Mouse (Mus musculus) thymus, postnatal 4 days (tissue): Measurements from ENCODE around the gene Hmcn1.
A peak's percentile ranks its signal among the peaks of the same experiment; 100 is the strongest.

Experiments used
- DNase-seq: peaks from one replicate; pipeline ENCODE4 v3.0.0; 2021

Hmcn1 gene

DNA sequence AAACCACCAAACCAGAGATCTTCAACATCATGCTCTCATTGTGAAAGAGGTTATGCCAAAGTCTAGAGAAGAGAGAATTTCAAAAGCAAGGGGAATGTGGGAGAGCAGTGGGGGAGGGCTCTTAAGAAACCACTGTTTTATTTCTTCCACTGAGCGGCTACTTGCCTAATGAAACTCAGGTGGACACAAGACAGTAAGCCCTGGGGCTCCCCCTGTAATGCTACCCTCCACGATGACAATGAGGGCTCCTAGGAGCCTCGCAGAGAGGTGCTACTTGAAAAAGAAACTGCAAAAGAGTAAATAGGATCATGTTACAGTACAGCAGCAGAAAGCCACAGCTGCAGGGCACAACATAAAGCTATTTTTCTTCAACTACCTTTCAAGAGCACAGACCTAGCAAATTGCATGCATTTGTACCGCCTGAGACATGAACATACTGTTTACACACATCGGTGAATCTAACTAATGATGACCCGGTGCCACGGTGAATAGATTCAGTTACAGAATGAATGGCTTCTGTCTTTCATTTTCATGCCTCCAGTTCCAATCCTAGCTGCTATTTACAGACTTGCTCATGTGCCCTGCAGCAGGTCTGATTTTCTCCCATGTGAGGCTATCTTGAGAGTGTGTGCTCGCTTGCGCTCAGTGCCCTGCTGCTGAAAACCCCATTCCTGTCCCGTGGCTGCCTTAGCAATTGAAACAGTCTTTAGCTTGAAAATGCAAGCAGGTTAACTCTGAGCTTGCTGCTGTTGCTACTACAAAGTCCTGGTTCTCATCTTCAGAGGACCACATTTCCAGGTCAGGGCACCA lies 1.3 kb downstream of the Hmcn1 start:
- DNase-seq: no peak

DNA sequence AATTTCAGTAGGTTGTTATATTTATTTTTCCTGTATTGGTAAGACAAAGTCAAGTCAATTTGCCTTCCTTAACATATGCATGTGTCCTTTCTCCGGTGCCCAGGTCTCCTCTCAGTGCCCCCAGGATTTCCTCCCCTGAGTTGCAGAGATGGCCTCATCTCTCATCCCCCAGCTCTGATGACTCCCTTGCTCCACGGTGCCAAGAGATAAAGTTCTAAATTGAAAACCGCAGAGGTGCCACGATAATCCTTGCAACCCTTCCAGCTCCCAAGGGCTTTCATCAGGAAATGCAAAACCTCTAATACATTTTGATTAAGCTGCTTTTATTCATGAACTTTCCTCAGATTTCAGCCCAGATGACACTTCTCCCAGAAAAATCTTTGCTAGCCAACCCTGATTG lies 8.3 kb downstream of the Hmcn1 start:
- DNase-seq: no peak

GRCm38 (mm10) chr1:150984092-150984503 lies 9.1 kb downstream of the Hmcn1 start:
- DNase-seq: no peak

DNA sequence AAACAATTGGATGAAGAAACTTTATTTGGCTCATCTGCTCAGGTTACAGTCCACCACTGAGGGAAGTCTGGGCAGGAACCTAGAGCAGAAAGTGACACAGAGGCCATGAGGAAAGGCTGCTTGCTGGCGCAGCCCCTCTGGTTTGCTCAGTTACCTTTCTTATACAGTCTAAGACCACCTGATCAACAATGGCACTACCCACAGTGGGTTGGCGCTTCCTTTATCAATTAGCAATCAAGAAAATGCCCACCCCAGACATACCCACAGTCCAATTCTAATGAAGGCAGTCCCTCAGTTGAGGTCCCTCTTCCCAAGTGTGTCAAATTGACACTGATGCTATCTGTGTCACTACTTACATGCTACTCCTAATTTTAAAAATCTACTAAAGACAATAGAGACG lies 14.6 kb downstream of the Hmcn1 start:
- DNase-seq: no peak

- DNase-seq: no peak
Measured at GRCm38 (mm10) chr1:150976263-150976662, 17.0 kb downstream of the Hmcn1 start.

GRCm38 (mm10) chr1:150959486-150960074 lies 33.7 kb downstream of the Hmcn1 start:
- DNase-seq: no peak

DNA sequence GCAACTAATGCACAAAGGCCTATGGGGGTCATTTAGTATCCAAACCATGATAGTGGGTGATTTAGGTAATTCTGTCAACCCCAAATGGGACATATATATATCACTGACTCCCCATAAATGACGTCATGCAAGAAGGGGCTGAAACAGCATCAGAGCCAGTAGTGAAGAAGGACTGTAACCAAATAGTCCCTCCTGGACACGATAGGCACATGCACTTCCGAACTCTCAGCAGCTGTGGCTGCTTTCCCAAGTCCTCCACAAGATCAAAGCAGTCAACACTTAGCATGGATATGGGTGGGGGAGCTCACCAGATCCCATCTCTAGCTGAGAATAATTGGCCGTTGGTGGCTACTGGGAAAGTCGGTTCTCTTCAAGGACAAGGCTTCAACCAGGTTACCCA lies 42.2 kb downstream of the Hmcn1 start:
- no peak for DNase-seq

DNA sequence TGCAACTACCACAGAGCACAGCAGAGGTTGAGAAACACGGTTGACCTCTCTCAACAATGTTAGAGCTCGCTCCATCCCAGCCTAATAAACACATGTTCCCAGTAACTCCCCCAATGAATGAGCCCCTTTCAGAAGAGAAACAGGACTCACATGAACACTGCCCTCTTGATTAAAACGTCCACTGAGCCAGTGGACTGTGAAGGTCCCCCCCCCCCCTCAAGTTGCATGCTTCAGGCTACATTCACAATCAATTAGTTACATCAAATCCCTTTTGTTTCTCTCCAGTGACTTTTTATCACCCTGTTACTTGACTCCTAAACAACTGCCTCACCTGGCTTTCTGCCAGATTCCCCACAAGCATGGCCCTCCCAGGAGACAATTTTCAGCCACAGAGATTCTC lies 43.2 kb downstream of the Hmcn1 start:
- no peak for DNase-seq

- DNase-seq: no peak
Measured at GRCm38 (mm10) chr1:150948911-150949310, 44.3 kb downstream of the Hmcn1 start.

GRCm38 (mm10) chr1:150943601-150944000 lies 49.6 kb downstream of the Hmcn1 start:
- no peak for DNase-seq

DNA sequence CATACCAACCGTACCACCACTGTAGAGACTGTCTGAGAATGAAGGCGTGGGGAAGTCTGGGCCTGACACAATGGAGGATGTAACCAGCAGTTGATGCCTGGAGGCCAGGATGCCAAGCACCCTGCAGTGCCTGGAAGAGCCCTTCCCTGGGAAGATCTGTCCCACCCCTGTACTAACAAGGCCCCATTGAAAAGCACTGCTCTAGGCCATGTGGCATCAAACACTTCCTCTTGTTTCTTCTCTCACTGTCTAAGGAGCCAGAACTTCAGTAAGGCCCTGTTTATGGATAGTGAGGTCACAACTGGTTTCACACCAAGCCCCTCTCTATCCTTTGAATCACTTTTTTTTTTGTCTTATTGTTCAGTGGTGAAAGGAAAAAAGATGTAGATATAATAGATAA lies 51.1 kb downstream of the Hmcn1 start:
- DNase-seq: no peak

- no peak for DNase-seq
Measured at GRCm38 (mm10) chr1:150936821-150937220, 56.4 kb downstream of the Hmcn1 start.

DNA sequence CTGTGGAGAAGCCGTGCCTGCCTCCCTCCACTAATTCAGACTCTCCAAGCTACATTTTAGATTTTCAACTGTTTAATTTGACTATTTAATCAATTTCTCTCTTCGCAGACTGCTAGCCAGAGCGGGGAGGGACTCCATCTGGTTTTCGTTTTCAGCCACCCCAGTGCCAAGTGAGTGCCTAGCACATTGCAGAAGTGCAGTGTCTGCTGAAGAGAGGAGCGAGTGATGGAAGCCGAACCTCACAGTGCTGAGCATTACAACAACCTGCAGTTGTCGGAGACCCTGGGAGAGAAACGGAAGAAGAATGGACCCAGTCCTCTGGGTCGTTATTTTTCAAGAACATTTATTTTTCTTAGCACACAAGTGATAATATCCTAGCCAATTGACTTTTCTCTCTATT lies 59.6 kb downstream of the Hmcn1 start:
- DNase-seq: no peak

- DNase-seq: no peak
Measured at GRCm38 (mm10) chr1:150920860-150921259, 72.4 kb downstream of the Hmcn1 start.

GRCm38 (mm10) chr1:150920276-150920675 lies 73.0 kb downstream of the Hmcn1 start:
- peak; percentile 63 for DNase-seq

GRCm38 (mm10) chr1:150914936-150915335 lies 78.3 kb downstream of the Hmcn1 start:
- DNase-seq: no peak

GRCm38 (mm10) chr1:150913586-150914136 lies 79.6 kb downstream of the Hmcn1 start:
- no peak for DNase-seq

DNA sequence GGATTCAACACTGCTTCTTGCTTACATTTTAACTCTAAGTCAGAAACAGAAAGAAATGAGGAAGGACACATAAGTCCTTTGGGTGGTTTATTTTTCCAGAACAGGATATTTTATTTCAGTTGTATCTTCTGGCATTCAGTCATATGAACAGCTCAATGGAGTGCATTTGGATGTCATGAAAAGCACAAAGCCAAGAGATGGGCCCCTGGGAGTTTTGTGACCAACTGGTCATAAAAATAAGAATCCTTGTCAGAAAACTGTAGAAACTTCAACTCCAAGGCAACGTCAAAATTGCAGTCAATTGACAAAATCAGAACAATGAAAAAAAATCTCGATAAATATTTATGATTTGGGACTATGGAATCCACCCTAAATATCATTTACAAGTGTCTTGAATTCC lies 83.6 kb downstream of the Hmcn1 start:
- no peak for DNase-seq

DNA sequence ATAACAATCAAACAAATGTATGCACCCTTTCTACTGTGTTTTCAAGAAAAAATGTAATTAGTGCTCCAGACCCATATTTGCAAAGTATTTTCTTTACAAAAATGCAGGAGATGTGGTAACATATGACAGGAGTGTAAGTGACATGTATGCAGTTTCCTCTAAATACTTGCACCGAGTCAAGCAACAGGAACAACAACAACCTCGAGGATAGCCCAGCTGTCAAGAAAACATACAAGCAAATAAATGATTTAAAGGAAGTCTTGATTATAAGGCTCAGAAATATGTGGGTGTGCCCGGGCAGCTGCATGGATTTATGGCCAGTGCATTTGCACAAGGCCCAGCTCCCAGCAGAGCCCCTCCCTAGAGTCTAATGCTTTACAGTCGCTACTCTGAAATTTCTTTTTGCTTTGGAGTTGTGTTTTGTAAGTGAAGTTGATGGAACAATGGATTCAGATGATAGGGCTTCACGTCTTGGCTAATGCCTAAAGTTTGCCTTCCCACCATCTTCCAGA lies 99.5 kb downstream of the Hmcn1 start:
- DNase-seq: no peak

DNA sequence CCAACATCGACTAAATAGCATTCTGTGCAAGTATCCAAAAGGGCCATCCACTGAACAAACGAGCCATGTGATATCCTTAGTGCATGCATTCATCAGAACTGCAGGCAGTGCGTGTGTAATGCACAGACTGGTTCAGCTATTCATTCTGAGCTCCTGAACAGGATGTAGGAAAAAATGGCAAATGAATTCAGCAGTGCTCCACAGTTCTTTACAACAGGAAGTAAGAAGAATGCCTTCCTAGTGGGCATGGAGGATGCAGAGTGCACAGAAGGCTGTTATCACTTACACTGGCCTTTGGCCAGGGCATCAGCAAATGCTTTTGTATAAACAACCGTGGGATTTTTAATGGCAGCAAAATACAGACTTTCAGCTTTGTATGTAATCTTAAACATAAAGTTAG lies 103.2 kb downstream of the Hmcn1 start:
- DNase-seq: no peak

DNA sequence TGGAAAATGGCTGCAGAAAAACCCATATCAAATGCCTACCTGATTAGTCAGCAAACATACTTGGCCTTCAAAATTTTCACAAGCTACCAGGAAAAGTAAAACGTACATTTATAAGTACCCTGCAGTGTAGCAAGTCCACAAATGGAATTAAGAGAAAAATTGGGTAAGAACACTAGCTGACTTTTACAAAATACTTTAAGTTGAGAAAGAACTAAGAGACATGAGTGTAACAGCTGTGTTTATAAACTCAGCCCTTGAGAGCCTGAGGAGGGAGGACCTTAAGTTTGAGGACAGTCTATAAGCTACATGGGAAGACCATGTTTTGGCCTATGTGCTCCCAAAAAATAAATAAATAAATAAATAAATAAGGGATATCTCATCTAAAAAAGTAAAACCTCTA lies 107.0 kb downstream of the Hmcn1 start:
- no peak for DNase-seq

GRCm38 (mm10) chr1:150878421-150878820 lies 114.8 kb downstream of the Hmcn1 start:
- DNase-seq: no peak

GRCm38 (mm10) chr1:150877920-150878319 lies 115.3 kb downstream of the Hmcn1 start:
- DNase-seq: no peak

GRCm38 (mm10) chr1:150874025-150874424 lies 119.2 kb downstream of the Hmcn1 start:
- DNase-seq: no peak
